Mouse (Mus musculus) duodenum, adult 2 months (tissue): ENCODE measurements around the gene BC024063. TPM values are rescaled to one million over a fixed set of nuclear protein-coding genes. Genes with fewer than 3 reads are reported as not detected.

Experiments used
- polyA plus RNA-seq: library from polyadenylated mRNA; depleted of rRNA; stranded (reverse); fragments of >200 nt; gene quantifications from 2 replicates; pipeline ENCODE4 v1.2.3, GENCODE M21; 2012; ENCODE audit warnings: low replicate concordance; rRNA removed

BC024063 gene
- polyA plus RNA-seq: not detected in 2 replicates

DNA sequence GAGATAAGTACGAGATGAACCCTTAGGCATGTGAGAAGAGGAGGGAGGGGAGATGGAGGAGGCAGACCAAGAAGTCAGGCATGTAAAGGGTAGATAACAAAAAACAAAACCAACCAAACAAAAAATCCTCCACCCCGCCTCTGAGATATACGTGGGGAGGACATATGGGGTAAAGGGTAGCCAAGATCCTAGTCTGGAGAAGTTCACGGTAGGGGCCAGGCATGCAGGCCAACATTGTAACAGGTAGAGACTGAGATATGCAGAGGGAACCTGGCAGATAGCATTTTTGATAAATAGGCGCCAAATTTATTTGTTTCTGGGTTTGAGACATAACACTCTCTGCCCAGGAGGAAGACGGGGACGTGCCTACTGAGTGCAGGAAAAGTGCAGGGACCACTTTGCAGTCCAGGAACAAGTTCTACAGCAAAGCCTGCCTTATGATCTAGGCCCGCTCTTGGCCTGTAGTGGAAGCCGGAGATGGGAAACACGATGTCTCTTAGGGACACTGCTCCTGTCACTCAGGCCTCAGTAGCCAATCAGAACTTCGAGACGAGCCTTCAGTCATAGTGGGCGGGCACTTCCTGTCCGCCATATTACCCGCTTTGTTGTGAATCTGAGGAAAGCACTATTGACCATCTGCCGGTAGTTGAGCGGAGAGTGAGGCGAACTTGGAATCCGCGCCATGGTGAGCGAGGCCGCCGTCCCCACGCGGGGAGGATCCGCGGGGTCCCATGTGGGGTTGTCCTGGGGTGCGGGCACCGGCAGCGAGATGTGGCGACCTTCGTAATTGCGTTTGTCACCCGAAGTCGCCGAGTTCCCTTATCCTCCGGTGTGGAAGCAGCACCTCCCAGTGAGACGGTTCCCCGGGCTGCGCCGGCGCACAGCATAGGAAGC lies at the start of gene BC024063:
TSS of gene BC024063 (plus strand) at position 626 of the 894 bp plus-strand sequence.

DNA sequence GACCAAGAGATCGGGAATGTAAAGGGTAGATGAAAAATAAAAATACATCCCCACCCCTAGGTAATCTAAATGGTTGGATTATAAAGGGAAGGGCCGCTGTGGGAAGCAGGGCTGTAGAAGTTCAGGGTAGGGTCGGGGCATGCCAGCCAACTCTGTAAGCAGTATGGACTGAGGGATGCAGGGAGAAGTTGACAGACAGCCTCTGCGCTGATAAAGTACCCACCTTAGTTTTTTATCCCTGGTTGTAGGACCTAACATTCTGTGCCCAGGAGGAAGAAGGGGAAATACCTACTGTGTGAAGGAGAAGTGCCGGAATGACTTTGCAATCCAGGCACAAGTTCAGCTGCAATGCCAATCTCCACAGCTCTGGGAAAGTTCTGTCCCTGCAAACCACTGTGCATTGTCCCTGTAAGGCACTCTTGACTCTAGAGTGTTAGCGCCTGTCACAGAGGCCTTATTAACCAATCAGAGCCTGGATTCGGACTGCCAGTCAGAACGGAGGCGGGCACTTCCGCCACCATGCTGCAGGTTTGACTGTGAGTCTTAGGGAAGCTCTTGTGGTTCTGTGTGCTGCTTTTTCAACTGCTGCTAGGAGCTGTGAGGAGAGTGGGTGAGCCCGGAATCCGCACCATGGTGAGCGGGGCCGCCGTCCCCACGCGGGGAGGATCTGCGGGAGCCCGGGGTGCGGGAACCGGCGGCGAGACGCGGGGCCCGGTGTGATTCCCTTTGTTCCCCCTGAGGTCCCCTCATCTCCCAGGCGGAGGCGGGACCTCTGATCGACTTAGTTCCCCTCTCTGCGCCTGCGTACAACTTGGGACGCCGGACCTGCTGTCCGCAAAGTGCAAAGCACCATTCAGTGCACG lies 35.3 kb upstream of the BC024063 start, which contains the start of gene Zfp873:
TSS of gene Zfp873 (plus strand) at position 527 of the 863 bp plus-strand sequence.

GRCm38 (mm10) chr10:82127850-82128401 lies 44.8 kb downstream of the BC024063 start, which contains the start of gene AU041133:
Gene AU041133, plus strand, starts transcription at chr10:82128013.

Other genes with a start within 250 kb of the BC024063 start
- gene Gm32687, start 219.4 kb upstream of the BC024063 start, polyA plus RNA-seq: 0.04 and 0.20 TPM in 2 replicates
- gene Zfp781, start 152.9 kb upstream of the BC024063 start, polyA plus RNA-seq: not detected in 2 replicates
- gene Zfp873, start 35.2 kb upstream of the BC024063 start, polyA plus RNA-seq: 0.16 and 0.47 TPM in 2 replicates
- gene AU041133, start 44.7 kb downstream of the BC024063 start, polyA plus RNA-seq: 0.05 TPM in 2 replicates
- gene Zfp938, start 157.9 kb downstream of the BC024063 start, polyA plus RNA-seq: 0.19 TPM in 1 of 2 replicates, not detected in the other
- not detected in 2 replicates for gene 4932415D10Rik, start 233.2 kb downstream of the BC024063 start, polyA plus RNA-seq